Mouse (Mus musculus): ENCODE data around the gene Acad12. TPM values are rescaled to one million over a fixed set of nuclear protein-coding genes. Genes with fewer than 3 reads are reported as not detected.
A peak's percentile ranks its signal among the peaks of the same experiment; 100 is the strongest.

Gene Acad12
- polyA plus RNA-seq, 1 experiment from 2014 or later, result 1.6 TPM

- Histone ChIP-seq H3K4me3 (peak overlapping the region; percentile 69), H3K27ac (replicated peaks) (no peak overlapping the region), H3K27me3 (0 out of 2 replicates have a peak, but pooled peaks cover 4% of the 10 kb centered on the region), H3K4me1 (replicated peaks) (peaks cover 32% of the 10 kb centered on the region), H3K4me2 (peak overlapping the region; percentile 97), H3K9ac (0 out of 2 replicates have a peak overlapping the region, but pooled peaks have one; percentile 84), H3K36me3 (no peaks in the 10 kb centered on the region), H3K9me3 (no peaks in the 10 kb centered on the region)
- WGBS, result 65% methylated on average over 11 of the region's 11 CpGs
- no peak for ATAC-seq (ENCODE audit: low read depth)
These were observed 26.5 kb downstream of the Acad12 start for GRCm38 (mm10) chr5:121592064-121592815.

- H3K27me3 ChIP-seq, result 0 out of 2 replicates have a peak, but pooled peaks cover 4% of the 10 kb centered on the region
- H3K36me3 ChIP-seq, result no peaks in the 10 kb centered on the region
- H3K9ac ChIP-seq, result no peak overlapping the region
- no peaks in the 10 kb centered on the region for H3K9me3 ChIP-seq
- ATAC-seq (ENCODE audit: low read depth), result no peak
- H3K27ac ChIP-seq (replicated peaks), result no peak overlapping the region
- peak overlapping the region; percentile 97 for H3K4me2 ChIP-seq
- 84% methylated on average over 11 of the region's 11 CpGs for WGBS
- peaks cover 32% of the 10 kb centered on the region for H3K4me1 ChIP-seq (replicated peaks)
- 0 out of 2 replicates have a peak overlapping the region, but pooled peaks have one; percentile 69 for H3K4me3 ChIP-seq
These were observed 27.2 kb downstream of the Acad12 start for GRCm38 (mm10) chr5:121591417-121592063.

GRCm38 (mm10) chr5:121589928-121590327 is 28.8 kb downstream of the Acad12 start:
- ATAC-seq (ENCODE audit: low read depth), result no peak
- no peaks in the 10 kb centered on the region for H3K9me3 ChIP-seq
- no peaks in the 10 kb centered on the region for H3K36me3 ChIP-seq
- WGBS, result 89% methylated on average over 6 of the region's 6 CpGs
- H3K4me1 ChIP-seq (replicated peaks), result peaks cover 32% of the 10 kb centered on the region
- no peak overlapping the region for H3K9ac ChIP-seq
- H3K4me2 ChIP-seq, result no peak overlapping the region
- H3K27ac ChIP-seq (replicated peaks), result no peak overlapping the region
- no peak overlapping the region for H3K4me3 ChIP-seq
- no peaks in the 10 kb centered on the region for H3K27me3 ChIP-seq

GRCm38 (mm10) chr5:121586400-121587039 is 32.2 kb downstream of the Acad12 start:
- no peak overlapping the region for H3K4me2 ChIP-seq
- ATAC-seq (ENCODE audit: low read depth), result no peak
- H3K9me3 ChIP-seq, result no peaks in the 10 kb centered on the region
- WGBS, result 72% methylated on average over 6 of the region's 6 CpGs
- no peak overlapping the region for H3K4me3 ChIP-seq
- no peaks in the 10 kb centered on the region for H3K27me3 ChIP-seq
- peaks cover 6% of the 10 kb centered on the region; the same call in 1 of the 2 replicates for H3K4me1 ChIP-seq (replicated peaks)
- H3K27ac ChIP-seq (replicated peaks), result no peak overlapping the region
- H3K36me3 ChIP-seq, result no peaks in the 10 kb centered on the region
- H3K9ac ChIP-seq, result no peak overlapping the region

GRCm38 (mm10) chr5:121585699-121586098 is 33.0 kb downstream of the Acad12 start:
- H3K27me3 ChIP-seq, result no peaks in the 10 kb centered on the region
- H3K27ac ChIP-seq (replicated peaks), result no peak overlapping the region
- H3K9me3 ChIP-seq, result no peaks in the 10 kb centered on the region
- H3K4me1 ChIP-seq (replicated peaks), result peaks cover 6% of the 10 kb centered on the region; the same call in 1 of the 2 replicates
- no peak overlapping the region for H3K4me2 ChIP-seq
- 74% methylated on average over 5 of the region's 5 CpGs for WGBS
- 0 out of 2 replicates have a peak, but pooled peaks cover under 1% of the 10 kb centered on the region for H3K36me3 ChIP-seq
- H3K4me3 ChIP-seq, result no peak overlapping the region
- no peak overlapping the region for H3K9ac ChIP-seq
- no peak for ATAC-seq (ENCODE audit: low read depth)

DNA sequence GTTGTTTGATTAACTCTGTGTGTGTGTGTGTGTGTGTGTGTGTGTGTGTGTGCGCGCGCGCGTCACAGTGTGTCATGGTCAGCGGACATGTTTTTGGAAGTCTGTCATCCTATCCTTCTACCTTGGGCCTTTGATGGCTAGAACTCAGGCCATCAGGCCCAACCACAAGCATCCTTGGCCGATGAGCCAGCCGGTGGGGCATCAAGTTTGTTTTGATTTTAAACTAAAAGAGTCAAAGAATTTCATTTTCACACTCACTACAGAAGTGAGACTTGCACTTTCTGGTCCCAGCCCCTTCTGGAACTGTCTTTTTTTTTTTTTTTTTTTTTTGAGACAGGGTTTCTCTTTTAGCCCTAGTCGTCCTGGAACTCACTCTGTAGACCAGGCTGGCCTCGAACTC is 33.7 kb downstream of the Acad12 start:
- H3K4me2 ChIP-seq, result no peak overlapping the region
- no peak for ATAC-seq (ENCODE audit: low read depth)

DNA sequence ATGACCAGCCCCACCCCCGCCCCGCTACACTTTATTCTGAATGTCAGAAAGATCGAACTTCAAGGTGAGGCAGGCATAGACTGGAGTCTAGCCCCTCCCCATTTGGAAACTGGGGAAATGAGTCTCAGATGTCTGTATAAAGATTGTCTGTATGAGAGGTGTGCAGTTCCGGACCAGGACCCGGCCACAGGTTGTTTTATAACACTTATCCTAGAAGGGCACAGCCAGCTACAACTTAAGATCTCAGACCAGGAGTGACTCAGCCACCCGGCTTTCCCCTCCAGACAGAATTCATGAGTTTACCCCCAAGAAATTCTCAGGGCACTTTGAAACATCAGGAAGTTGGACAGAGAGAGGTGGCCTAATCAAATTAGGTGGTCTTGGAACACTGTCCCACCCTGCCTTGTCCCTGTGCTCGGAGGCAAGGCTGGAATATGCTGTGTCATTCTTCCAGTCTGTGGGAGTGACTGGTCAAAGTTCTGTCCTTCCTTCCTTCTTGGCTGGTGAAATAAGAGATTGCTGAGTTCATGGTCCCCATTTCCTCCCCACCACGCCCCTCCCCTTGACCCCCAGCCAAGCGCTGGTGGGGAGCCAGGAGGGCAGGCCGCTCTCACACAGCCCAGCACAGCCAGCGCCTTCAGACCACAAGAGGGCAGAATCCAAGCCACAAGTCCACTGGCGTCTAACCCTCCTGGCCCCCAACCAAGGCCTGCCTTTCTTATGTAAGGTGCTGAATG is 34.8 kb downstream of the Acad12 start:
- Histone ChIP-seq H3K4me1 (replicated peaks) (peaks cover 6% of the 10 kb centered on the region; the same call in 1 of the 2 replicates), H3K9ac (no peak overlapping the region), H3K36me3 (peaks cover 19% of the 10 kb centered on the region), H3K4me2 (no peak overlapping the region), H3K4me3 (no peak overlapping the region), H3K27me3 (no peaks in the 10 kb centered on the region), H3K27ac (replicated peaks) (no peak overlapping the region), H3K9me3 (no peaks in the 10 kb centered on the region)
- WGBS, result 62% methylated on average over 12 of the region's 12 CpGs
- peak; percentile 59 for ATAC-seq (ENCODE audit: low read depth)

More for the DNA sequence above, 33.7 kb downstream of the Acad12 start:
- WGBS, result 96% methylated on average over 10 of the region's 10 CpGs
- H3K27me3 ChIP-seq, result no peaks in the 10 kb centered on the region
- no peaks in the 10 kb centered on the region for H3K9me3 ChIP-seq
- peaks cover 8% of the 10 kb centered on the region for H3K36me3 ChIP-seq
- H3K9ac ChIP-seq, result no peak overlapping the region
- no peak overlapping the region for H3K27ac ChIP-seq (replicated peaks)
- peaks cover 6% of the 10 kb centered on the region; the same call in 1 of the 2 replicates for H3K4me1 ChIP-seq (replicated peaks)
- H3K4me3 ChIP-seq, result no peak overlapping the region

- WGBS, result 92% methylated on average over 8 of the region's 8 CpGs
- no peak for ATAC-seq (ENCODE audit: low read depth)
- H3K27ac ChIP-seq (replicated peaks), result no peak overlapping the region
These were observed 36.8 kb downstream of the Acad12 start for GRCm38 (mm10) chr5:121581945-121582344.

GRCm38 (mm10) chr5:121576927-121577488 is 41.7 kb downstream of the Acad12 start:
- no peak for ATAC-seq (ENCODE audit: low read depth)
- no peak overlapping the region for H3K27ac ChIP-seq (replicated peaks)

More at GRCm38 (mm10) chr5:121581945-121582344, 36.8 kb downstream of the Acad12 start:
- Histone ChIP-seq H3K4me2 (no peak overlapping the region), H3K36me3 (peaks cover 34% of the 10 kb centered on the region), H3K4me3 (no peak overlapping the region), H3K27me3 (no peaks in the 10 kb centered on the region), H3K4me1 (replicated peaks) (peaks cover 6% of the 10 kb centered on the region; the same call in 1 of the 2 replicates), H3K9ac (no peak overlapping the region), H3K9me3 (no peaks in the 10 kb centered on the region)

GRCm38 (mm10) chr5:121575867-121576266 is 42.9 kb downstream of the Acad12 start:
- H3K4me1 ChIP-seq (replicated peaks), result no peaks in the 10 kb centered on the region
- H3K27me3 ChIP-seq, result no peaks in the 10 kb centered on the region
- ATAC-seq (ENCODE audit: low read depth), result no peak
- H3K9ac ChIP-seq, result no peak overlapping the region
- H3K4me2 ChIP-seq, result no peak overlapping the region
- no peak overlapping the region for H3K27ac ChIP-seq (replicated peaks)
- no peaks in the 10 kb centered on the region for H3K9me3 ChIP-seq
- H3K36me3 ChIP-seq, result peaks cover 78% of the 10 kb centered on the region
- WGBS, result 94% methylated on average over 11 of the region's 11 CpGs
- no peak overlapping the region for H3K4me3 ChIP-seq

More at GRCm38 (mm10) chr5:121576927-121577488, 41.7 kb downstream of the Acad12 start:
- H3K36me3 ChIP-seq, result peaks cover 66% of the 10 kb centered on the region
- WGBS, result 89% methylated on average over 11 of the region's 11 CpGs
- no peak overlapping the region for H3K9ac ChIP-seq
- no peaks in the 10 kb centered on the region for H3K27me3 ChIP-seq
- no peaks in the 10 kb centered on the region for H3K9me3 ChIP-seq
- no peak overlapping the region for H3K4me2 ChIP-seq
- no peaks in the 10 kb centered on the region for H3K4me1 ChIP-seq (replicated peaks)
- no peak overlapping the region for H3K4me3 ChIP-seq

- ATAC-seq (ENCODE audit: low read depth), result no peak
- Histone ChIP-seq H3K4me3 (no peak overlapping the region), H3K36me3 (peaks cover 67% of the 10 kb centered on the region), H3K27ac (replicated peaks) (no peak overlapping the region), H3K9ac (no peak overlapping the region), H3K4me1 (replicated peaks) (no peaks in the 10 kb centered on the region), H3K4me2 (no peak overlapping the region), H3K27me3 (no peaks in the 10 kb centered on the region), H3K9me3 (no peaks in the 10 kb centered on the region)
- 91% methylated on average over 13 of the region's 13 CpGs for WGBS
These were observed 44.6 kb downstream of the Acad12 start for GRCm38 (mm10) chr5:121574145-121574544.
